Mouse (Mus musculus) hindbrain, embryonic 15.5 days (tissue): ENCODE results near the gene Ptprd. TPM values are rescaled to one million over a fixed set of nuclear protein-coding genes. Genes with fewer than 3 reads are reported as not detected.

ENCODE experiments used
- ATAC-seq: fragments of 200-750 bp; cut with Nextera tagmentation; 2 replicates; pipeline ENCODE4 v1.8.0; 2017; ENCODE audit warnings: low read depth, moderate number of reproducible peaks, moderate TSS enrichment; ENCODE audit not compliant: low FRiP score
- H3K27ac ChIP-seq: fragments of 300-500 bp; sonication (generic); replicated peaks from 2 replicates; pipeline ENCODE4 v1.5.1; 2015; ENCODE audit warnings: mild to moderate bottlenecking, inconsistent platforms
- H3K27me3 ChIP-seq: fragments of 300-500 bp; sonication (generic); 2 replicates; pipeline ENCODE4 v1.6.1; 2015; ENCODE audit warnings: control low read depth, inconsistent platforms
- H3K36me3 ChIP-seq: fragments of 300-500 bp; sonication (generic); 2 replicates; pipeline ENCODE4 v1.6.1; 2015; ENCODE audit warnings: control low read depth, inconsistent platforms
- H3K4me1 ChIP-seq: fragments of 300-500 bp; sonication (generic); replicated peaks from 2 replicates; pipeline ENCODE4 v1.6.1; 2015; ENCODE audit warnings: control low read depth, inconsistent platforms
- H3K4me2 ChIP-seq: fragments of 300-500 bp; sonication (generic); 2 replicates; pipeline ENCODE4 v1.6.1; 2015; ENCODE audit warnings: moderate library complexity, mild to moderate bottlenecking, inconsistent platforms
- H3K4me3 ChIP-seq: fragments of 300-500 bp; sonication (generic); 2 replicates; pipeline ENCODE4 v1.5.1; 2015; ENCODE audit warnings: mild to moderate bottlenecking, inconsistent platforms
- H3K9ac ChIP-seq: fragments of 300-500 bp; sonication (generic); 2 replicates; pipeline ENCODE4 v1.6.1; 2015; ENCODE audit warnings: inconsistent platforms
- H3K9me3 ChIP-seq: fragments of 300-500 bp; sonication (generic); 2 replicates; pipeline ENCODE4 v1.6.1; 2016; ENCODE audit warnings: control low read depth, inconsistent platforms
- WGBS: fragments of 180-500 bp; shearing (Covaris S2); methylation state at CpG from one replicate; pipeline ENCODE4 v1.1.7; 2015; 5-methylcytosine and 5-hydroxymethylcytosine counted together
- polyA plus RNA-seq: library from polyadenylated mRNA; unstranded; fragments of >200 nt; fragmentation: Nextera tagmentation; extraction: Ambion mirVana; gene quantifications from 2 replicates; pipeline ENCODE4 v1.2.1, GENCODE M21; 2015

Gene Ptprd
- polyA plus RNA-seq, 1 experiment from 2014 or later = 78.2 TPM

GRCm38 (mm10) chr4:77155561-77155960 is 1056.2 kb downstream of the Ptprd start:
- WGBS = 66% methylated on average over 2 of the region's 2 CpGs
- Histone ChIP-seq H3K27me3 (no peaks in the 10 kb centered on the region), H3K9me3 (no peaks in the 10 kb centered on the region), H3K4me1 (no peaks in the 10 kb centered on the region), H3K4me2 (no peak overlapping the region), H3K27ac (no peak overlapping the region), H3K36me3 (no peaks in the 10 kb centered on the region), H3K9ac (no peak overlapping the region), H3K4me3 (no peak overlapping the region)
- ATAC-seq = no peak; the same call in 1 of the 2 replicates

GRCm38 (mm10) chr4:77155037-77155436 is 1056.7 kb downstream of the Ptprd start:
- no peaks in the 10 kb centered on the region for H3K27me3 ChIP-seq
- H3K36me3 ChIP-seq = no peaks in the 10 kb centered on the region
- H3K9ac ChIP-seq = no peak overlapping the region
- no peak overlapping the region for H3K4me2 ChIP-seq
- no peak overlapping the region for H3K4me3 ChIP-seq
- H3K9me3 ChIP-seq = no peaks in the 10 kb centered on the region
- ATAC-seq = no peak
- H3K4me1 ChIP-seq = no peaks in the 10 kb centered on the region
- H3K27ac ChIP-seq = no peak overlapping the region
- WGBS = 77% methylated on average over 1 of the region's 1 CpGs

GRCm38 (mm10) chr4:77124852-77125251 is 1086.9 kb downstream of the Ptprd start:
- Histone ChIP-seq H3K36me3 (no peaks in the 10 kb centered on the region), H3K27ac (no peak overlapping the region), H3K9ac (no peak overlapping the region), H3K4me3 (no peak overlapping the region), H3K27me3 (no peaks in the 10 kb centered on the region), H3K4me2 (no peak overlapping the region), H3K9me3 (no peaks in the 10 kb centered on the region), H3K4me1 (no peaks in the 10 kb centered on the region)
- no peak for ATAC-seq
- WGBS = 88% methylated on average over 2 of the region's 2 CpGs

- Histone ChIP-seq H3K27ac (no peak overlapping the region), H3K9ac (no peak overlapping the region), H3K4me3 (no peak overlapping the region), H3K4me1 (0 out of 2 replicates have a peak, but pooled peaks cover under 1% of the 10 kb centered on the region), H3K9me3 (no peaks in the 10 kb centered on the region), H3K36me3 (no peaks in the 10 kb centered on the region), H3K27me3 (no peaks in the 10 kb centered on the region), H3K4me2 (no peak overlapping the region)
- 79% methylated on average over 1 of the region's 1 CpGs for WGBS
- no peak for ATAC-seq
Observed at GRCm38 (mm10) chr4:77110894-77111293, 1100.9 kb downstream of the Ptprd start.

GRCm38 (mm10) chr4:77107291-77107690 is 1104.5 kb downstream of the Ptprd start:
- Histone ChIP-seq H3K27ac (no peak overlapping the region), H3K27me3 (no peaks in the 10 kb centered on the region), H3K36me3 (no peaks in the 10 kb centered on the region), H3K9me3 (no peaks in the 10 kb centered on the region), H3K9ac (no peak overlapping the region), H3K4me3 (no peak overlapping the region), H3K4me1 (0 out of 2 replicates have a peak, but pooled peaks cover 2% of the 10 kb centered on the region), H3K4me2 (no peak overlapping the region)
- ATAC-seq = no peak
- 75% methylated on average over 2 of the region's 2 CpGs for whole genome bisulfite sequencing

- Histone ChIP-seq H3K9ac (no peak overlapping the region), H3K4me1 (no peaks in the 10 kb centered on the region), H3K9me3 (no peaks in the 10 kb centered on the region), H3K4me3 (no peak overlapping the region), H3K27ac (no peak overlapping the region), H3K36me3 (no peaks in the 10 kb centered on the region), H3K4me2 (no peak overlapping the region), H3K27me3 (no peaks in the 10 kb centered on the region)
- no peak for ATAC-seq
- 57% methylated on average over 3 of the region's 3 CpGs for WGBS
Observed at GRCm38 (mm10) chr4:77083165-77083564, 1128.6 kb downstream of the Ptprd start.

- Histone ChIP-seq H3K4me3 (no peak overlapping the region), H3K36me3 (no peaks in the 10 kb centered on the region), H3K27me3 (no peaks in the 10 kb centered on the region), H3K27ac (no peak overlapping the region), H3K9ac (no peak overlapping the region), H3K9me3 (no peaks in the 10 kb centered on the region), H3K4me2 (no peak overlapping the region), H3K4me1 (no peaks in the 10 kb centered on the region)
- 54% methylated on average over 4 of the region's 4 CpGs for WGBS
- ATAC-seq = no peak
Observed at GRCm38 (mm10) chr4:77077607-77078006, 1134.2 kb downstream of the Ptprd start.

- no peaks in the 10 kb centered on the region for H3K27me3 ChIP-seq
- WGBS = 64% methylated on average over 6 of the region's 6 CpGs
- H3K4me1 ChIP-seq = no peaks in the 10 kb centered on the region
- H3K36me3 ChIP-seq = no peaks in the 10 kb centered on the region
- no peaks in the 10 kb centered on the region for H3K9me3 ChIP-seq
- no peak overlapping the region for H3K9ac ChIP-seq
- no peak for ATAC-seq
- H3K4me3 ChIP-seq = no peak overlapping the region
- H3K4me2 ChIP-seq = no peak overlapping the region
- H3K27ac ChIP-seq = 0 out of 2 replicates have a peak overlapping the region, but pooled peaks have one; percentile 14
Observed at GRCm38 (mm10) chr4:77050536-77051207, 1161.1 kb downstream of the Ptprd start.

- Histone ChIP-seq H3K9me3 (no peaks in the 10 kb centered on the region), H3K4me2 (no peak overlapping the region), H3K36me3 (no peaks in the 10 kb centered on the region), H3K4me1 (no peaks in the 10 kb centered on the region), H3K9ac (no peak overlapping the region), H3K27me3 (no peaks in the 10 kb centered on the region), H3K4me3 (no peak overlapping the region), H3K27ac (no peak overlapping the region)
- no peak for ATAC-seq
- WGBS = 90% methylated on average over 1 of the region's 1 CpGs
Observed at GRCm38 (mm10) chr4:77004483-77004882, 1207.3 kb downstream of the Ptprd start.

GRCm38 (mm10) chr4:76996172-76996571 is 1215.6 kb downstream of the Ptprd start:
- 97% methylated on average over 4 of the region's 4 CpGs for WGBS

GRCm38 (mm10) chr4:76989961-76990360 is 1221.8 kb downstream of the Ptprd start:
- Histone ChIP-seq H3K27me3 (no peaks in the 10 kb centered on the region), H3K4me1 (no peaks in the 10 kb centered on the region), H3K36me3 (no peaks in the 10 kb centered on the region), H3K9ac (no peak overlapping the region), H3K4me2 (no peak overlapping the region), H3K27ac (no peak overlapping the region), H3K9me3 (no peaks in the 10 kb centered on the region), H3K4me3 (no peak overlapping the region)
- ATAC-seq = no peak
- 92% methylated on average over 1 of the region's 1 CpGs for WGBS

More at GRCm38 (mm10) chr4:76996172-76996571, 1215.6 kb downstream of the Ptprd start:
- Histone ChIP-seq H3K4me1 (no peaks in the 10 kb centered on the region), H3K36me3 (no peaks in the 10 kb centered on the region), H3K4me2 (no peak overlapping the region), H3K4me3 (no peak overlapping the region), H3K27ac (no peak overlapping the region), H3K9ac (no peak overlapping the region), H3K27me3 (no peaks in the 10 kb centered on the region), H3K9me3 (no peaks in the 10 kb centered on the region)
- ATAC-seq = no peak

GRCm38 (mm10) chr4:76977056-76977809 is 1234.5 kb downstream of the Ptprd start:
- 82% methylated on average over 3 of the region's 3 CpGs for WGBS
- Histone ChIP-seq H3K4me3 (no peak overlapping the region), H3K9me3 (no peaks in the 10 kb centered on the region), H3K27me3 (no peaks in the 10 kb centered on the region), H3K9ac (no peak overlapping the region), H3K27ac (no peak overlapping the region), H3K36me3 (no peaks in the 10 kb centered on the region), H3K4me2 (no peak overlapping the region), H3K4me1 (no peaks in the 10 kb centered on the region)
- no peak for ATAC-seq
